Mouse (Mus musculus) right cerebral cortex, adult 2 months (tissue): ENCODE measurements around the gene Trmo.

Experiments
- DNase-seq, 2 experiments: peaks; one replicate each; pipeline ENCODE4 v3.0.0; 2021 to 2022; ENCODE audit warnings: low spot score in 2 of 2

Gene Trmo

GRCm38 (mm10) chr4:46389013-46389611 lies at the start of gene Trmo:
Gene Trmo (minus strand): TSS chr4:46389437.
- DNase-seq, result peak; percentile 95 to 96

- DNase-seq, result no peak
These were observed 43.3 kb upstream of the Trmo start for GRCm38 (mm10) chr4:46432339-46433036.

- peak; percentile 20 to 24 for DNase-seq
These were observed 39.8 kb upstream of the Trmo start for GRCm38 (mm10) chr4:46428903-46429499.

GRCm38 (mm10) chr4:46422625-46423024 lies 33.4 kb upstream of the Trmo start:
- no peak for DNase-seq

GRCm38 (mm10) chr4:46418851-46419250 lies 29.6 kb upstream of the Trmo start:
- DNase-seq, result no peak

- DNase-seq, result no peak
These were observed 28.3 kb upstream of the Trmo start for GRCm38 (mm10) chr4:46417491-46417890.

GRCm38 (mm10) chr4:46413406-46413805 lies 24.2 kb upstream of the Trmo start, which contains the start of gene Hemgn:
Gene Hemgn (minus strand): TSS chr4:46413506.
- no peak for DNase-seq

- DNase-seq, result no peak
These were observed 22.9 kb upstream of the Trmo start for GRCm38 (mm10) chr4:46412113-46412512.

- DNase-seq, result no peak
These were observed 22.3 kb upstream of the Trmo start for GRCm38 (mm10) chr4:46411489-46411888.

GRCm38 (mm10) chr4:46410677-46411076 lies 21.4 kb upstream of the Trmo start:
- DNase-seq, result no peak

GRCm38 (mm10) chr4:46406966-46407703 lies 17.9 kb upstream of the Trmo start:
- DNase-seq, result no peak

GRCm38 (mm10) chr4:46404042-46404795 lies 15.0 kb upstream of the Trmo start:
- DNase-seq, result no peak

GRCm38 (mm10) chr4:46398839-46399238 lies 9.6 kb upstream of the Trmo start:
- no peak for DNase-seq

- DNase-seq, result no peak
These were observed 6.5 kb upstream of the Trmo start for GRCm38 (mm10) chr4:46395736-46396135.

GRCm38 (mm10) chr4:46394388-46394787 lies 5.2 kb upstream of the Trmo start:
- no peak for DNase-seq

- DNase-seq, result peak; percentile 74 to 79
These were observed 1.2 kb upstream of the Trmo start for GRCm38 (mm10) chr4:46390390-46390970.

- no peak for DNase-seq
These were observed 540 bp upstream of the Trmo start for GRCm38 (mm10) chr4:46389612-46390341.

- DNase-seq, result no peak
These were observed 681 bp downstream of the Trmo start for GRCm38 (mm10) chr4:46388556-46388955.

- DNase-seq, result peak; percentile 86 to 89
These were observed 14.3 kb downstream of the Trmo start for GRCm38 (mm10) chr4:46374869-46375368.

GRCm38 (mm10) chr4:46374455-46374854 lies 14.8 kb downstream of the Trmo start:
- DNase-seq, result peak in 1 of 2 experiments; percentile 34
